Mouse (Mus musculus) thymus, postnatal 10 days (tissue): ENCODE results near the gene H2-Ob.

Experiments used
- DNase-seq, 2 experiments: peaks; one replicate each; pipeline ENCODE4 v3.0.0; 2021; ENCODE audit warnings: low spot score in 2 of 2

The H2-Ob gene

GRCm38 (mm10) chr17:34238706-34239105 is at the start of gene H2-Ob:
Gene H2-Ob (plus strand): TSS chr17:34238903.
- DNase-seq = peak; percentile 54 to 72

DNA sequence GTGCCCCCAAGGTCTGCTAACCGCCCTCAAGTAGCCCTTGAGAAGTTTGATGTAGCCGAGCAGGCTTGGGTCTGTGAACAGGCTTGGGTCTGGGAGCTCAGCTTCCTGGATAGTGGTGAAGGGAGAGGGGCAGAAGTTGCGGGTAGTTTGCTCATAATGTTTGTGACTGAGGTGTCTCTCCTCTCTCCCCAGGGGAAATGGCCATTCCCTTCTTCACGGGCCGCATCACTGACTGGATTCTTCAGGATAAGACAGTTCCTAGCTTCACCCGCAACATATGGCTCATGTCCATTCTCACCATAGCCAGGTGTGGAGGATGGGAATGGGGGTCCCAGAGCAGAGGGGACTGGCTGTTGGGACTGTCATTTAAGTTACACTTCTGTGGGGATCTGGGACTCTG is 49.7 kb upstream of the H2-Ob start:
- no peak for DNase-seq

GRCm38 (mm10) chr17:34192852-34193251 is 45.9 kb upstream of the H2-Ob start:
- DNase-seq = no peak

DNA sequence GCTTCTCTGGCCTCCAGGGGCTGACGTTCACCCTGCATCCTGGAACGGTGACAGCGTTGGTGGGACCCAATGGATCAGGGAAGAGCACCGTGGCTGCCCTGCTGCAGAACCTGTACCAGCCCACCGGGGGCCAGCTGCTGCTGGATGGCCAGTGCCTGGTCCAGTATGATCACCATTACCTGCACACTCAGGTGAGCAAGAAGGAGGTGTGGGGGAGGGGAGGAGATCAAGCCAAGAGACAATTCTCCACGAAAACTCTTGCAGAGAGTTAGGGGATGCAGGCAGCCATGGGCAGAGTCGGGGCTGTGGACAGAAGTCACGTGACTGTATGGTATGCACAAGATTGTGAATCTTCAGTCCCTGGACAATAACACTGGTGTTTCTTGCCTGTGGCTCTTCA is 45.2 kb upstream of the H2-Ob start:
- DNase-seq = no peak

DNA sequence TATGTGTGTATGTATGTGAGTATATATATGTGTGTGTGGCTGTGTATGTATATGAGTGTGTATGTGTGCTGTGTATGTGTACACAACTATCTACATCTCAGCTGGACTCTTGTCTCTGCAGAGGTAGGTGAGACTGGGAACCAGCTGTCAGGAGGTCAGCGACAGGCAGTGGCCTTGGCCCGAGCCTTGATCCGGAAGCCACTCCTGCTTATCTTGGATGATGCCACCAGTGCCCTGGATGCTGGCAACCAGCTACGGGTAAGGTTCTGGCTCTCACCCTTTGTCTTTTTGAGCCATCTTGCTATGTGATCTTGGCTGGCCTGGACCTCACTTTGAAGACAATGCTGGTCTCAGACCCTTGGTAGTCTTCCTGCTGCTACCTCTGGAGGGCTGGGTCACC is 44.0 kb upstream of the H2-Ob start:
- no peak for DNase-seq

- peak; percentile 85 to 89 for DNase-seq
Observed at GRCm38 (mm10) chr17:34196491-34196890, 42.2 kb upstream of the H2-Ob start.

- DNase-seq = peak; percentile 82 to 85
Observed at GRCm38 (mm10) chr17:34196941-34197894, 41.5 kb upstream of the H2-Ob start, which contains the start of gene Psmb8. Gene Psmb8 (plus strand): TSS chr17:34197721.

- peak; percentile 69 to 74 for DNase-seq
Observed at GRCm38 (mm10) chr17:34197904-34198520, 40.7 kb upstream of the H2-Ob start.

DNA sequence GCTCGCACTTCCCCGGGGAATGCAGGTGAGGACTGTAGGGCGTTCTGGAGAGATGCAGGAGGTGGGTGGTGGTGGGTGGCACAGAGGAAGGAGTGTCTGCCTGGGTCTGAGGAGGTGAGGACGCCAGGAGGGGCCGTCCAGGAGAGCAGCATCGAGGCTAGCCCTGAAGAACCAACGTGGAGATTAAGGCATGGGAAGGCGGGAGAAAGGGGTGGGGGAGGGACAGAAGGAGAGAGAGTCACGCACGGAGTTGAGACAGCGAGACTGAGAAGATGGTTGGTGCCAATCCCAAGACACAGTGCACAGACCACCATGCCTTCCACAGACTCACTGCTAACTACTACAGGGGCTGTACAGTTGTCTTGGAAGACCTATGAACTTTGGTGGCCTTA is 40.2 kb upstream of the H2-Ob start:
- no peak for DNase-seq

GRCm38 (mm10) chr17:34199050-34199619 is 39.6 kb upstream of the H2-Ob start:
- DNase-seq = no peak

- DNase-seq = no peak
Observed at GRCm38 (mm10) chr17:34200047-34200446, 38.7 kb upstream of the H2-Ob start.

DNA sequence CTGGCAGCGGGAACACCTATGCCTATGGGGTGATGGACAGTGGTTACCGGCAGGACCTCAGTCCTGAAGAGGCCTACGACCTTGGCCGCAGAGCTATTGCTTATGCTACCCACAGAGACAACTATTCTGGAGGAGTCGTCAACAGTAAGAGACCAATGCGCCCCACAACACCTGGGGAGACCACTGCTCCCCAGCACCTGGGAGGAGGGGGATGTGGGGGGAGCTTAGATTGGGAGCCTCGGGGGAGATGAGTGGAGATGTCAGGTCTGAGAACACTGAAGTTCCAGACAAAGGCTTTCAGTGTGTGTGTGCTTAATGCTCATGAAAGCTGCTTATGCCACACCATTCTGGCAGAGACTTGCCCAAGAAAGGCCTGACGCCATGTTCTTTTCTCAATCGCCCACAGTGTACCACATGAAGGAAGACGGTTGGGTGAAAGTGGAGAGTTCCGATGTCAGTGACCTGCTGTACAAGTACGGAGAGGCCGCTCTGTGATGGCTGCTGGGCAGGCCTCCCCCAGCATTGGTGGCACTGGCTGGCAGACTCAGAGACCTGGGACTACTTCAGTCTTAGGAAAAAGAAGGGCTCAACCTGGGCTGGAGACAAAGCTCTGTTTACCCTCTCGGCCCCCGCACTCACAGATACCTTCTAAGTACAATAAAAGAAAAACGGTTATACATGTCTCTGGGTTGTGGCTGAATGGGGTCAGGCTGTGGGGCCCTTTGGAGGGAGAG is 37.8 kb upstream of the H2-Ob start:
- DNase-seq = peak in 1 of 2 experiments; percentile 68

DNA sequence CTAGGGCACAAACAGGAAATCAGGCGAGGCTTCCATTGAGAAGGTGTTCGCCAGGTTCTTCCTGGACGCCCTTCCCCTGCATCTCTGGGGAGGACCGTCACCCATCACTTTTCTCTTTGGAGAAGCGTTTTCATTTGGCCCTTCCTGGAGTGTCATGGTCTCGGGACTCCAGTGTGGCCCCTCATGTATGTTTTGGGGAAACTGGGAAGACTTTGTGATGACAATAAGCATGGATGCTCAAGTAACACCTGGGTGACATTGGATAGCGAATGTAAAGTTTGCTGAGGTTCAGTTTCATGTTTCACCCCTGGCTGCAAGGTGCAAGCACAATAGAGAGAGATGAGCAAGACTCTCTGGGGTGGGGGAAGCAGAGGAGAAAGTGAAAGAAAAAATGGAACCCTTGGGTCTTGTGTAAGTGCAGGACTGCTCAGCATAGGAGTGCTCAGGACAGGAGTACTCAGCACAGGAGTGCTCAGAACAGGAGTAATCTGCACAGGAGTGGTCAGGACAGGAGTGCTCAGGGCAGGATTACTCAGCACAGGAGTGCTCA is 37.1 kb upstream of the H2-Ob start:
- no peak for DNase-seq

DNA sequence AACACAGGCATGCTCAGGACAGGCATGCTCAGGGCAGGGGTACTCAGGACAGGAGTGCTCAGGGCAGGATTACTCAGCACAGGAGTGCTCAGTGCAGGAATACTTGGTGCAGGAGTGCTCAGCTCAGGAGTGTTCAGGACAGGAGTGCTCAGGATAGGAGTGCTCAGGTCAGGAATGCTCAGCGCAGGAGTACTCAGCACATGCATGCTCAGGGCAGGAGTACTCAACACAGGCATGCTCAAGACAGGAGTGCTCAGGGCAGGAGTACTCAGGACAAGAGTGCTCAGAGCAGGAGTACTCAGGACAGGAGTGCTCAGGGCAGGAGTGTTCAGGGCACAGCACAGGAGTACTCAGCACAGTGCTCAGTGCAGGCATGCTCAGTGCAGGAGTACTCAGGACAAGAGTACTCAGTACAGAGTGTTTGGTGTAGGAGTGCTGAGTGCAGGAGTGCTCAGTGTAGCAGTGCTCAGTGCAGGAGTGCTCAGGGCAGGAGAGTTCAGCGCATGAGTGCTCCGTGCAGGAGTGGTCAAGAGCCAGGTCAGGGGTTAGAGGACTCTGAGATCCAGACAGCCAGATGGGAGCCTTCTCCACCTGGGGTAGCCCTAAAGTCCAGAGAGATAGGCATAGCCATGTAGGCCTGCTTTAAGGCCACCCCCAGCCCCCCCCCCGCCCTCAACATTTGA is 35.8 kb upstream of the H2-Ob start:
- no peak for DNase-seq

DNA sequence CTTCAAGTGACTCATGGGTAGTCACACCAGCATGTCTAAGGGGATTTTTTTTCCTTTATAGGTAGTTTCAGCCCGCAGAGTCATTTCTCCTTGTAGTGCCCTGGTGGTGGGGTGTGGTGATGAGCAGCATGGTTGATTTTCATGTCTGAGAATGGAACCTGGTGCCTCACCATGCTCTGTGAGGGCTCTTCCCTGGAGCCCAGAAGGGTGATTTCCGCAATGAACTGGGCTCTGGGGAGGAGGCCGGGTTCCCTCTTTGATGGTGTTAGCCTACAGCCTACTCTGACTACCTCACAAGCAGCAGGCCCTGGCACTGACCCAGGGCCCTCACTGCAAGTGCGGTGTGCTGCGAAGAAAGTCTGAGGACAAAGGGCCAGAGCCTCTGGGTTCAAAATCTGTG is 35.3 kb upstream of the H2-Ob start, which contains the start of gene Tap2:
Tap2 (plus strand) TSS at position 84 of the 400 bp plus-strand sequence.
- DNase-seq = no peak

GRCm38 (mm10) chr17:34204303-34205010 is 34.2 kb upstream of the H2-Ob start:
- DNase-seq = peak; percentile 91 to 98

DNA sequence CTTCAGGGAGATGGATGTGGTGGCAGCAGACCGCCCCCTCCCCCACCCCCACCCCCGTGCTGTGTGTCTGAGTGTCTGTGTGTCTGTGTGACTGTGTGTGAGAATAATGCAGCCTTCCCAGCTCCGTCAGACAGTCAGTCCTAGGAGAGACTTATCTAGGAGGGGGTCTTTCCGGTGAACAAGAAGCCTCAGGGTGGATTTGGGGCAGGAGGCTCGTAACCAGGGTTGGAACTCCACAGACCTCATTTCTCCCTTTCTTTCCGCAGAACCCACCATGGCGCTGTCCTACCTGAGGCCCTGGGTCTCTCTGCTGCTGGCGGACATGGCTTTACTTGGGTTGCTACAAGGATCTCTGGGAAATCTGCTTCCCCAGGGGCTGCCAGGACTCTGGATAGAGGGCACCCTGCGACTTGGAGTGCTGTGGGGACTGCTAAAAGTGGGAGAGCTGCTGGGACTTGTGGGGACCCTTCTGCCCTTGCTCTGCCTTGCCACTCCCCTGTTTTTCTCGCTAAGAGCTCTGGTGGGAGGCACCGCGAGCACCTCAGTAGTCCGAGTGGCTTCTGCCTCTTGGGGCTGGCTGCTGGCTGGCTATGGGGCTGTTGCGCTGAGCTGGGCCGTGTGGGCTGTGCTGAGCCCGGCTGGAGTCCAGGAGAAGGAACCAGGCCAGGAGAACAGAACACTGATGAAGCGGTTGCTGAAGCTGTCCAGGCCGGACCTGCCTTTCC is 33.5 kb upstream of the H2-Ob start:
- peak; percentile 60 for DNase-seq

GRCm38 (mm10) chr17:34205746-34206176 is 32.9 kb upstream of the H2-Ob start:
- DNase-seq = peak; percentile 22 to 53

DNA sequence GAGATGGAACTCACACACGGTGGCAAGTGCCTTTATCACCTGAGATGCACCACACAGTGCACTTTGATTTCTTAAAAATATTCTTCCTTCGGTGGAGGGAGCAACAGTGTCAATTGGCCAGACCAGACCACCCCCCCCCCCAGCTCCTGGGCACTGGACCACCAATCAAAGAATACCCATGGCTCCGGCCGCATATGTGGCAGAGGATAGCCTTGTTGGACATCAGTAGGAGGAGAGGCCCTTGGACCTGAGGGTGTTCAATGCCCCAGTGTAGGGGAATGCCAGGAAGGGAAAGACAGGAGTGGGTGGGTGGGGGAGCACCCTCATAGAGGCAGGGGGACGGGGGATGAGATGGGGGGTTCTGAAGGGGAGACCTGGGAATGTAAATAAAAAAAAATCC is 32.0 kb upstream of the H2-Ob start:
- DNase-seq = peak in 1 of 2 experiments; percentile 2
